7 mouse cellular contexts compared by ENCODE assay signal in the genomic region with DNA sequence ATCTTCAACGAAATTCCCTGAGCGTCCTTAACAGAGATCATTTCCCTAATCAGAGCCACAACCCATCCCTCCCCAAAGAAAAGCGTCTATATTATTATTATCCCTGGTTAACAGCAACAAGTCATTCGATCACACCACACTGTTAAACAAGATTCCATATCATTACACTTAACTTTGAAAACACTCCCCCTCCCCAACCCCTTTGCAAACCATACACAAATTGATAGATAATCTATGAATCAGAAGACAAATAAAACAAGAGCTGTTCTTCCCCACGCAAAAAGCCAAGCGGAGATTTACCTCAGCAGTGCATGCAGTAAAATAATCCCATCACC. TPM values are rescaled to one million over a fixed set of nuclear protein-coding genes. Genes with fewer than 3 reads are reported as not detected.
A peak's percentile ranks its signal among the peaks of the same experiment; 100 is the strongest.
DNase-seq lines count a peak whose midpoint lies in the region; ATAC-seq and TF ChIP-seq lines count a peak whose summit lies in the region.

No protein-coding gene starts in this region.

- no peak for ATAC-seq in lung, postnatal 0 days
- 0 out of 2 replicates have a peak, but pooled peaks have one; percentile 3 for ATAC-seq in forebrain, embryonic 13.5 days
- ATAC-seq in limb, embryonic 12.5 days (ENCODE audit: insufficient number of reproducible peaks, insufficient read depth, low FRiP score, low TSS enrichment, low read depth) = no peak

- peak overlapping the region; percentile 72 for H3K27ac ChIP-seq in lung, postnatal 0 days (ENCODE audit: low read length)
- H3K27ac ChIP-seq in forebrain, embryonic 13.5 days = peak overlapping the region; percentile 87
- 0 out of 2 replicates have a peak overlapping the region, but pooled peaks have one; percentile 75 for H3K27ac ChIP-seq in limb, embryonic 12.5 days
- peak overlapping the region; percentile 79 for H3K27ac ChIP-seq in small intestine, adult 2 months (ENCODE audit: insufficient read depth, low read depth, low read length)

- H3K36me3 ChIP-seq in lung, postnatal 0 days (ENCODE audit: insufficient read depth, low read length) = no peaks in the 10 kb centered on the region
- H3K36me3 ChIP-seq in forebrain, embryonic 13.5 days (ENCODE audit: poor library complexity, severe bottlenecking) = no peaks in the 10 kb centered on the region
- H3K36me3 ChIP-seq in limb, embryonic 12.5 days = no peaks in the 10 kb centered on the region
- no peaks in the 10 kb centered on the region for H3K36me3 ChIP-seq in small intestine, adult 2 months (ENCODE audit: control insufficient read depth, insufficient read depth, low read length)

- no peaks in the 10 kb centered on the region for H3K27me3 ChIP-seq in lung, postnatal 0 days (replicated peaks; ENCODE audit: insufficient read depth, low read length)
- no peaks in the 10 kb centered on the region for H3K27me3 ChIP-seq in forebrain, embryonic 13.5 days
- peaks cover 10% of the 10 kb centered on the region; the same call in 1 of the 2 replicates for H3K27me3 ChIP-seq in limb, embryonic 12.5 days
- no peaks in the 10 kb centered on the region for H3K27me3 ChIP-seq in small intestine, adult 2 months (ENCODE audit: control insufficient read depth, insufficient read depth, low read length)

- 1% methylated on average over 6 of the region's 6 CpGs for WGBS in lung, postnatal 0 days
- under 1% methylated on average over 6 of the region's 6 CpGs for WGBS in forebrain, embryonic 13.5 days
- under 1% methylated on average over 6 of the region's 6 CpGs for WGBS in limb, embryonic 12.5 days
- 1% methylated on average over 6 of the region's 6 CpGs for WGBS in small intestine, adult 2 months

- H3K4me1 ChIP-seq in lung, postnatal 0 days (ENCODE audit: insufficient read depth, low read depth, low read length) = no peaks in the 10 kb centered on the region
- peaks cover 14% of the 10 kb centered on the region for H3K4me1 ChIP-seq in forebrain, embryonic 13.5 days
- H3K4me1 ChIP-seq in limb, embryonic 12.5 days (replicated peaks) = peaks cover 5% of the 10 kb centered on the region; the same call in 1 of the 2 replicates
- no peaks in the 10 kb centered on the region for H3K4me1 ChIP-seq in small intestine, adult 2 months (ENCODE audit: control insufficient read depth, insufficient read depth, insufficient read length, low read length)

- DNase-seq in lung, postnatal 0 days (ENCODE audit: low spot score) = no peak
- no peak for DNase-seq in lung, postnatal 10 days
- no peak for DNase-seq in layer of hippocampus, postnatal 14 days (ENCODE audit: low spot score in 2 of 2)
- DNase-seq in yolk sac, embryonic 10.5 days (ENCODE audit: low spot score) = no peak

- peak overlapping the region; percentile 48; the same call in 1 of the 2 replicates for H3K9ac ChIP-seq in lung, postnatal 0 days (replicated peaks; ENCODE audit: low read depth)
- H3K9ac ChIP-seq in forebrain, embryonic 13.5 days = peak overlapping the region; percentile 74
- peak overlapping the region; percentile 75 for H3K9ac ChIP-seq in limb, embryonic 12.5 days (replicated peaks)

- TF ChIP-seq POLR2A in small intestine, adult 2 months (IDR thresholded peaks at IDR 0.05; ENCODE audit: low read depth, low read length) = no peak

- peak overlapping the region; percentile 80 for H3K4me3 ChIP-seq in lung, postnatal 0 days (ENCODE audit: low read depth, low read length)
- H3K4me3 ChIP-seq in forebrain, embryonic 13.5 days = peak overlapping the region; percentile 62
- peak overlapping the region; percentile 72 for H3K4me3 ChIP-seq in limb, embryonic 12.5 days (replicated peaks)
- peak overlapping the region; percentile 46 for H3K4me3 ChIP-seq in small intestine, adult 2 months (ENCODE audit: low read depth, low read length)

- no peak for TF ChIP-seq CTCF in lung, postnatal 0 days (IDR thresholded peaks at IDR 0.05)
- TF ChIP-seq CTCF in small intestine, adult 2 months (IDR thresholded peaks at IDR 0.05; ENCODE audit: extremely low read depth, insufficient read length, insufficient replicate concordance, low read depth, low read length) = no peak

- no peak for TF ChIP-seq EP300 in lung, postnatal 0 days (IDR thresholded peaks at IDR 0.05)

- H3K4me2 ChIP-seq in lung, postnatal 0 days (replicated peaks; ENCODE audit: low read depth, low read length) = peak overlapping the region; percentile 78
- peak overlapping the region; percentile 74 for H3K4me2 ChIP-seq in forebrain, embryonic 13.5 days
- H3K4me2 ChIP-seq in limb, embryonic 12.5 days = peak overlapping the region; percentile 77

- H3K9me3 ChIP-seq in lung, postnatal 0 days (ENCODE audit: low read length) = no peaks in the 10 kb centered on the region
- H3K9me3 ChIP-seq in forebrain, embryonic 13.5 days (replicated peaks) = no peaks in the 10 kb centered on the region
- H3K9me3 ChIP-seq in limb, embryonic 12.5 days = no peaks in the 10 kb centered on the region

RNA-seq across cellular contexts. Expression of gene Ikzf2, which starts 0.3 kb away (rescaled TPM):
- 0.88 and 1.5 TPM in 2 replicates for polyA plus RNA-seq in lung, postnatal 0 days (2015; fragmentation: Nextera tagmentation; extraction: Ambion mirVana)
- 3.8 and 4.5 TPM in 2 replicates for polyA plus RNA-seq in forebrain, embryonic 13.5 days (2015; fragmentation: Nextera tagmentation; extraction: Ambion mirVana)
- 3.7 and 4.8 TPM in 2 replicates for polyA plus RNA-seq in limb, embryonic 12.5 days (2016; fragmentation: Nextera tagmentation; extraction: Ambion mirVana)
- 0.19 and 0.38 TPM in 2 replicates for polyA plus RNA-seq in small intestine, adult 2 months (2012; rRNA removed)
- 10 to 100 TPM in 1 of 2 experiments, 1 to 10 TPM in 1; 7.0 to 10.4 TPM for total RNA-seq in layer of hippocampus, postnatal 14 days (2021)
